Mouse (Mus musculus): Measurements from ENCODE around the gene Trim25. TPM values are rescaled to one million over a fixed set of nuclear protein-coding genes. Genes with fewer than 3 reads are reported as not detected.

Gene Trim25
- total RNA-seq (2023) = 10 to 100 TPM; 48.1 to 59.4 TPM

GRCm38 (mm10) chr11:88998974-88999722, at the start of gene Trim25:
Gene Trim25, plus strand, starts transcription at chr11:88999376.

GRCm38 (mm10) chr11:88955217-88955969, 43.8 kb upstream of the Trim25 start, which contains the start of gene Scpep1:
Gene Scpep1, minus strand, starts transcription at chr11:88955465.

GRCm38 (mm10) chr11:88966881-88967361, 32.3 kb upstream of the Trim25 start, which contains the start of gene Elobl:
Gene Elobl, minus strand, starts transcription at chr11:88966931.

GRCm38 (mm10) chr11:88970202-88970732, 28.9 kb upstream of the Trim25 start, which contains the start of gene Coil:
Gene Coil, plus strand, starts transcription at chr11:88970252.

GRCm38 (mm10) chr11:89066750-89067149, 67.6 kb downstream of the Trim25 start, which contains the start of gene Dgke:
Gene Dgke, minus strand, starts transcription at chr11:89066850.

Other genes starting within 250 kb of the Trim25 start
- gene Akap1, start 134.8 kb upstream of the Trim25 start, total RNA-seq (2023) = 1 to 10 TPM; 3.0 to 3.4 TPM
- gene Scpep1, start 43.9 kb upstream of the Trim25 start, total RNA-seq (2023) = 10 to 100 TPM; 37.1 to 41.7 TPM
- gene Elobl, start 32.4 kb upstream of the Trim25 start, total RNA-seq (2023) = not detected
- gene Coil, start 29.1 kb upstream of the Trim25 start, total RNA-seq (2023) = 1 to 10 TPM; 4.3 to 4.6 TPM
- 1 to 10 TPM in 1 of 2 experiments, under 1 TPM in 1; 0.92 to 1.1 TPM for gene Dgke, start 67.5 kb downstream of the Trim25 start, total RNA-seq (2023)
- not detected for gene Gm525, start 74.5 kb downstream of the Trim25 start, total RNA-seq (2023)

All from neutrophil, adult 83 days (primary cell).